Mouse (Mus musculus) embryo, embryonic 9.5 days (tissue): ENCODE measurements around the gene Fmo5.
A peak's percentile ranks its signal among the peaks of the same experiment; 100 is the strongest.

Experiments
- DNase-seq: peaks from one replicate; pipeline ENCODE4 v3.0.0-alpha.2; 2017; ENCODE audit errors: extremely low spot score

The Fmo5 gene

DNA sequence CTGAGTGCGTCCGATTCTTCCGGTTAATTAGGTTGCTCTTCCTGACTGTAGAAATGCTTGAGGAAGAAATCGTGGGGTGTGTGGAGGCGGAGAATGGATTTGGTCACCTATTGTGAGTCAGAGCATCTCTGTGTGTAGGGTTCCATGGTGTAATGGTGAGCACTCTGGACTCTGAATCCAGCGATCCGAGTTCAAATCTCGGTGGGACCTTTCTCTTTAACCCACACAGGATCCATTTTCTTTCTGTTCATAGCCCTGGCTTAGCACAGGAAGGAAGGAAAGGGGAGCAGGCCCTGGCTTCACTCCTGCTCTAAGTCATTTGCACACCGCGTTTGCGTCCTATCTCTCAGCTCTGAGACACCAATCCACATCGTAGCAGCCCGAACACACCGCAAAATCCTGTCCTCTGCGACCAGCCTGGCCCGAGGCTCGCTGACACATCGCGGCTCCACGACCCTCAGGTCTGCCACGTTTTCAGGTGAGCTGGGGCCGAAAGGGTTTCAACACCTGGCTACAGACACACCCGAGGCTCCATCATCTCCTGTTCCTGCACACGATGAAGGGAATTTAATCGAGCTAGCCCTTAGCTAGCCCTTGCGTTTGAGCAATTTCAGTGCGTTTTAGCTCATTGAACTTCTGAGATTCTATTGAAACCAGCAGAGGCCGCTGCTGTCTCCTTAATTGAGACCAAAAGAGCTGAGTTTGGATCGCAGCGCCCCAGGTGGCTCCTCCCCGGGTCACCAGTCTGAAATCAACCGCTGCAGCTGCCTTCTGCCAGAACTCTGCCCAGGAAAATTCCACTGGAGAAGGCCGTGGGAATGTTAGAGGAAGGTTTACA lies 52.9 kb downstream of the Fmo5 start:
- peak; percentile 84 for DNase-seq

DNA sequence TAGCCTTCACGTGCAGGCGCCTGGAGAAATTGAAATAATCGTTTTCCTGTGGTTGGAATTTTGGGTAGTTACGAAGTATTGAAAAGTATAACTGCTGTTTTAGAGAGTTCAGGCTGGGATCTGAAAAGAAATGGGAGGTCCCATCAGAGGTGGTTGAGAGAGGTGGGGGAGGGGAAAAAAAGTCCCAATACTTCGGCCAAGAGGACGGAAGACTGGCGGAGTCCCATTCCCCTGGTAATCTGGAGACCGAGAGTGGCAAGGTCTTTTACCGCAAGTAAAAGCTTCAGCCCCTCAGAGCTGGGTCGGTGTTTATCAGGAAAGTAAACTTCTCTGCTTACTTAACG lies 53.5 kb downstream of the Fmo5 start:
- DNase-seq: no peak

DNA sequence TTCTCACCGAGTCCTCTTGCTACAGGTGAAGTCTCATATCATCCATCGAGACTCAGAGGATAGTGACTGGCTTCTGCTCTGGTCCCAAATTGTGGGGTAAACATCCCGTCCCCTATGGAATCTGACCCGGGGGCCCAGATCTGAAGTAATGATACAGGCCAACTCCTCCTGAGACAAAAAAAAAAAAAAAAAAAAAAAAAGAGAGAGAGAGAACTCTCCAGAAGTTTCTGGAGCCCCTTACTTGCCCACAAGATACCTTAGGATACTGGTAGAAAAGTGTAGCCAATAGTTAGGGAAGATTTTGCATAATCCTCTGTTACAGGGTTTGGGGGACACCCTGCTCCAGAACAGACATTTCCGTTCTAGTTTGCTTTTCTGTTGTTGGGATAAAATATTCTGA lies 54.0 kb downstream of the Fmo5 start:
- DNase-seq: no peak

DNA sequence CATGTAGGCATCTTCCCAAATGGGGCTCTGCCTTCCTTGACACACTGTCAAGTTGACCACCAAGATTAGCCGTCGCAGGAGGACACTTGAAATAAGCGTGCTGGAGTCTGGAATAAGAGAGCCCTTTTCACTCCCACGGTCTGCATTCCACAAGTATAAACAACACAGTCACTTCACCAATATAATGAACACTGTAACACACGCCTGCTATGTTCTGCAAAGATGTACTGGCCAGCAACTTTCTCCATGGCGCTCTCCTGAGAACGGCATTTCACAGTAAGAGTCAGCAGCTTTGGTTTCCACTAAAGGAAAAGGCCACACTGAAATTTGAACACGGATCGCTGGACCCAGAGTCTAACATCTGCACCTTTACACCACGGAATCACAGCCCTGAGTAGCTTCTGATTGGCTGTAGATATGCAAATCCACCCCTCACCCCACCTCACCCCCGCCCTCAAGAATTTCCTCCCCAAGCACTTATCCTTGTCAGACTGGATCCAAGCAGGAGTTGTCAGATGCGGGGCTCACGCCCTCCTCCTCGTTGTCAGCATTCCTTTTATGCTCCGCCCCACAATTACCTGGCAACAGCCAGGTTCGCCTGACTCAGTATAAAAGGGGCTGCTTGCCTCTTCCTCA lies 55.1 kb downstream of the Fmo5 start:
- peak; percentile 58 for DNase-seq

DNA sequence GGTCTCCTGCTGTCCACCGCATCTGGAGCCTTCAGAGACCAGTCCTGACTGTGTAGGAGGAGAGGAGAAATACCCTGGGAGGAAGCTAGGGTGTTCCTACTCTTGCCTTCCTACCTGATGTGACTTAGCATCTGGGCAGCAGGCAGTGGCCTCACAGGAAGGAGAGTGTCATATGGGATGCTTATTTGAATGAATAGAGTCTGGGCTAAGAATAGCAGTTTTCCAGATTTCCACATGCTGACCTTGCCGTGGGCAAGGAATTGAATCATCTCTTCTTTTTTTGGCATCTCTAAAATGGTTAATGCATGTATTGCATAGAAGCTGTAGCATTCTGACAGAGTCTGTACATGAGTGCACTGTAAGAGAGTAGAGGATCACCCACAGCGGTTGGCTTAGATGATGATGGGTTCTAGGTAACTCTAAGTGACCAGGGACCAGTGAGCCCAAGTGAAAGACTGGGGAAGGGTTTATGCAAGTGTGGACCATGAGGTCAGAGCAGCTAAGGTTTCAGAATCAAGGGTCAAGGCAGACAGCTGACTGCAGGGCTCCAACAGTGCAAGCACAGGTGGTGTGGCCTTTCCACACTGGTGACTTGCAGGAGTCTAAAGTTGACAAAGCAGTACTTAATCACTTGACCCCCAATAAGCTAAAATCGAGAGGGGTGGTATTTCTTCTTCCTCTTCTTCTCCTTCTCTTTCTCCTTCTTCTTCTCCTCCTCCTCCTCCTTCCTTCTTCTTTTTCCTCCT lies 57.9 kb downstream of the Fmo5 start:
- no peak for DNase-seq

DNA sequence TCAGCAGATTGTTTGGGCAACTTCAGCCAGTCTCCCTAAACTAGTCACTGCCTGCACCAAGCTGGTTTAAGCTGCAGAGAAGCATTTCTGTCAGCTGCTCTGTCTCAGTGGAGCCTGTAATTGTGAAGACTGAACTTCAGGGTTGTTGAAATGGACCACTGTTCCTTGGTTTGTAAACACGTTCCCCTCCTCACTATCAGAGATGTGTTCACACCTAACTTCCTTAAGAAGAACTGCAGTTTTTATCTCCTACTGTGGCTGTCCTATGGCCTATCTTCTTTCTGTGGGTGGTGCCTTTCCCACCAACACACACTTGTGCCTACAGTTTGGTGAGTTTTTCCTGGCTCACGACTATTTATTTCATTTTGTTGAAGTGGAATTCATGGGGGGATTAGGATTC lies 60.7 kb downstream of the Fmo5 start:
- no peak for DNase-seq

DNA sequence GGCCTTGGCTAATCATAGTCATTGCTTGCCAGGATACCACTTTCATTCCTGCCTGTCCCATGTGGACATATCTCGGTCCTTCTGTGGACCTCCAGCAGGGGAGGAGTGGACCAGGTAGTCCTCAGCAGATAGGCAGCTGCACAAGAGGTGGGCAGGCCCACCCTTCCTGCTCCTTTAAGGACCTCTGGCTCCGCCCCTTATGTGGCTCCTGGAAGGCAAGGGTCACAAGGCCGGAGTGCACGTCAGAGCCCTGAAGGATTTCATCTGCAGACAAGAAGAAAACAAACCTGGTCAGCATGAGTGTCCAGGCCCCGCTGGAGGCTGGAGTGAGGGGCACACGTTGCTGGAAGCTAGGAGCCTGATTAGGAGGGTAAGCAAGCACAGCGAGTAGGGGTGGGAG lies 62.0 kb downstream of the Fmo5 start:
- peak; percentile 14 for DNase-seq

DNA sequence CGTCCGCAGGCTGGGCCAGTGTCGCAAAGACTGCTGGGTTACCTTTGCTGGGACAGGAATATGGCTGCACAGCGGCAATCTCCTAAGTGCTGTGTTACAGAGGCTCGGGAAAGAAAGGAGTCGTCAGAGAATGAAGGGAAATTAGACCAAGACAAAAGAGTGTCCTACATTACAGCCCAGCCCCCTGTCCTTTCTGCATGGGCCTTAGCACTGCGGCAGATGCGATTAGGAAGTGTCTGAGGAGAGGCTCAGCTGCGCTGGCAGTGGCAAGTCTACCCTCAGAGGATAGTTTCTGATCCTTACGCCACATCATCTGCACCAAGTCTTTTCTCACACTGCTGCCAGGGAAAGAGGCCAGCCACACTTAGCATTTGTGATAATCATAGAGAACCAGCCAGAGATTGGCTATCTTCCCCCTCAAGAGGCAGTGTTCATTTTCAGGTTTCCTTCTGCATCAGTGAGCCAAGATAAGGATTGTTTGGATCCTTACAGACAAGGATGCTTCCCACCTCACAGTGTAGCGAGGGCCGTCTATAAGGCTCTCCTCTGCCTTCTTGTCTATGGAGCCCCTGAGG lies 62.9 kb downstream of the Fmo5 start:
- no peak for DNase-seq

DNA sequence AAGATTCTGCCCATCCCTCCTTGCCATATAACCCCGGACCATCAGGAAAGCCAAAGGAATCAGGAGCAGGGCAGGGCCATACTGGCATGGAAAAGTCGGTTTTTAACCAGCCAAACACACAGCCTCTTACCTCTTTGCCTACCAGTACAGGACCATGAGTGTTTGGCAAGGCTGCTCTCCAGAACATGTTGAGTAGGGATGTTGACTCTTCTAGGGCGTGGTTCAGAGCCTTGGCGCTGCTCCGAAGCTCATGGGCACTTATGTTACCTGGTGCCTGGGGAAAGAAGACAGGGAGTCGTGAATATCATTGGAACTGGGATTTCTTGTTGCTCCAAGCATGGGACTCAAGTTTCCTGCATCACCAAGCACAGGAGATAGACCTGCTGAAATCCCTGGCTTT lies 65.2 kb downstream of the Fmo5 start:
- DNase-seq: no peak

DNA sequence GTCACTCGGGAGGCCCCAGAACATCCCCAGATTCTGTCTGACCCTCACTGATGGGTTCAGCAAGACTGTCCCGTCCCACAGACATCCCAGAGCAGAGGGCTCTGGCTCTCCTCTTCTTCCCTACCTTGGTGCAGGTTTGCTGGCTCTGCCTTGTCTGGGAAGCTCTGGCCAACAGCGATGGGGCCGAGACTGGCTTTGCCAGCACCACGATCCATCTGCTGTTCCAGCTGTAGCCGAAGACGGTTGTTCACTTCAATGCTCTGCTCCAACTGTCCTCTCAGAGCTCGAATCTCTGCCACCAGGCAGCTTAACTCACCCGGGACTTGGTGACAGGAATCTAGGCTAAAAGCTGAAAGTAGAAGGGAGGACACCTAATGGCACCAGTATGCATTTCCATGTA lies 68.3 kb downstream of the Fmo5 start:
- DNase-seq: no peak

DNA sequence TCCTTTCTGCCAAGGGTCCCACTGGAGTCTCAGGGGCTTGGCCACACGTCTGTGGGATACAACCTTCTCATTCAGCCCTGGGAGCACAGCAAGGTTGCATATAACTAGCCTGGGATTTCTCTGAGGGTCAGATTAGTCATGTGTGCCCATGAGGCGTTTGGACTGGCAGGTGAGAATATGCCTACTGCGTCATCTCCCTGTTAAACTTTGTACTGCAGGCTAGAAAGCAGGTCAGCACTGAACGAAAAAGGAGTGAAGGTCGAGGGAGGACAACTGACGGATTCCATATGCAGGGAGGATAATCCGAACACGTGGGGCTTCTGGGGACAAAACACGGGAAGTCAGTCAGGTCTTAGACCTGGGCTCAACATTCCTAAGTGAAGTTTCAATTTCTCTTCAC lies 68.7 kb downstream of the Fmo5 start:
- no peak for DNase-seq

DNA sequence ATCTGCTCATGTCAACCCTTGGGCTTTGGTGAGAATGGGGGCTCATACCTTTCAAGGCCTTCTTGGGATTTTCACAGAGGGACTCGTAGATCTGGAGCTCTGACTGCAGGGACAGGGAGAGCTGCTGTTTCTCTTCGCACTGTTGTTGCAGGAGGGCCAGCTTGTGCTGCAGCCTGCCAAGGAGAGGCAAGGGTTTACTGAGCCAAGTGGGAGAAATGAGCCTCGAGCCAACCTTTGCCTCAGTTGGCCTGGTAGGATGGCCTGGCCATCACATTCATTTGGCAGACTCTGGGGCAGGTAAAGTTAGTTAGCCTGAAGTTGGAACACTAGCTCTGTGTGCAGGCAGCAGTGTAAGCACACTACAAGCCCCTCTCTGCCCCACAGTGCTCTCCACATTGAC lies 70.5 kb downstream of the Fmo5 start:
- no peak for DNase-seq

DNA sequence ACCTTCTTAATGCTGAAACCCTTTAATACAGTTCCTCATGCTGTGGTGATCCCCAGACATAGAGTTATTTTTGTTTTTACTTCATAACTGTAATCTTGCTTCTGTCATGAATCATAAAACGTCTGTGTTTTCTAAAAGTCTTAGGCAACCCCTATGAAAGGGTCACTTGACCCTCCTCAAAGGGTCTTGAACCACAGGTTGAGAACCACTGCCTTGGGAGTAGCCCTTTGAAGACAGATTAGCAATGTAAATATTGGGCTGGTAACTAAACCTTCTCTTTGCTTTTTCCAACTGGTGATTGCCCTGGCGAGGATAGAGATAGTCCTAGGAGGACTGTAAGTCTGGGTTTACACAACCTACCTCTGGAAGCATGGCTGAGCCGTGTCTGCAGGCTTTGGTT lies 72.6 kb downstream of the Fmo5 start:
- no peak for DNase-seq

DNA sequence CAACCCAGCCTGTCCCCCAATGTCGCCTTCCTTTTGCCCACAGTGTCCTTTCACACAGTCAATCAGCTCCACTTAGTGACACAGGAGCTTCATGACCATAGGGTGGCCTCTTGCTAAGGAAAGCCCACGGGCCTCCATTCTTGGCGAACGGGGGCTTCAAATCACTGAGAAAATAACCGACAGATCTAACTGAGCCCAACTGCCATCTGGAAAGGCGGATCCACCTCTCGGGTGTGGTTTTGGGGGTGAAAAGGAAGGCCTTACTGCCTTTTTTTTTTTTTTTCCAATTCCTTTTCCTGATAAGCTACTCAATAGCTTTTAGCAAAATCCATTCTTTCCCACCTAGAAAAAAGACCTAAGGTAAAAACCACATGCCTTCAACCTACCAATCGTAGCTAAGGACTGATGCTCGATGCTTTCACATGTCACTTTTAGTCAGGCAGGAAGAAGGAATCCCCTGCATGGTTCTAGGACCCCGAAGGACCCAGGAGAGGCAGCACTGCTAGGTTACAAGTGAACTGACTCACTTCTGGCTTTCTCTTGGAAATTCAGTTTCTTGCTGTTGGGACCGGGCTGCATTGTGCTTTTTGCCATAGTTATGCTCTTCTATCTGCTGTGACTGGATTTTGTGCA lies 74.0 kb downstream of the Fmo5 start:
- DNase-seq: no peak
